Mouse (Mus musculus) liver, embryonic 14.5 days (tissue): ENCODE data around the gene Rpl10a.

Experiments
- CTCF ChIP-seq: IDR thresholded peaks from 2 replicates; pipeline ENCODE4 v1.5.1; 2016; ENCODE audit warnings: antibody characterized with exemption, low read depth, control low read depth
- EP300 ChIP-seq: IDR thresholded peaks from 2 replicates; pipeline ENCODE4 v1.6.1; 2016; ENCODE audit warnings: antibody characterized with exemption, low read depth

- TF ChIP-seq CTCF (peak; percentile 63), EP300 (no peak)
Observed at GRCm38 (mm10) chr17:28287980-28288379, 40.3 kb upstream of the Rpl10a start.
